11 mouse cellular contexts compared by ENCODE assay signal in the genomic region with DNA sequence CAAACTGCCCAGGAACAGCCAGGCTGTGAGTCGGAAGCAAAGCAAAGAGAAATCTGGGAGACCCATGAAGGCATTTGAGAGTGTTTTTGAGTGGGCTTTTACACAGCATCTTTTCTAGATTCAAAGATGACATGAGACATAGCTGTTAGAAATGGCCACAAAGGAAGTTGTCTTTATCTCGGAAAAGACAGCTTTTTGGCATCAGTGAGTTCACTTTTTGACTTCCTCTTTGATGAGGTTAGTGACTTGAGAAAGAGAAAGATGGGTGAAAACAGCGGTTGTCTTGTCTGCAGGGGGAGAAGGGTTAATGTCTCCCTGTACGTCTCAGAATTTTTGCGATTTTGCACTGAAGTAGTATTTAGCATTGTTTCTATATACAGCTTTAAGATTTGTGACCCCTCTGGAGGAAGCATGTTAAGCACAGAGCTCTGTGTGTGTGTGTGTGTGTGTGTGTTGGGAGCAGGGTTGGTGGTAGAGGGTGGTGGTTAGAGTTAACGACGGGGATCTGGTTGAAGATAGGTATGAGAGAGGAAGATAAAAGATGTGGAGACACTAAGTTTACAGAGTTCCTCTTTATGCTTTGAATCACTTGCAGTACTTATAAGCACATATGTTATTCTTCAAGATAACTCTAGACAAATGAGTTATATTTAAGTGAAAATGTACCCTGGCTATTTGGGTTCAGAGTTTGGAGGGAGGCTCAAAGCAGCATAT. TPM values are rescaled to one million over a fixed set of nuclear protein-coding genes. Genes with fewer than 3 reads are reported as not detected.
A peak's percentile ranks its signal among the peaks of the same experiment; 100 is the strongest.
DNase-seq lines count a peak whose midpoint lies in the region; ATAC-seq and TF ChIP-seq lines count a peak whose summit lies in the region.
"Had no signal": no experiment of that assay in that cellular context is flagged by ENCODE, and none has a peak within 500 bp of the region (broad histone marks: within the 10 kb centered on the region; RNA-seq: fewer than 3 reads in every experiment).

No protein-coding gene starts in this region.

- ATAC-seq in forebrain, embryonic 13.5 days: no peak
- ATAC-seq in forebrain, embryonic 15.5 days (replicated peaks): no peak
- ATAC-seq in lung, embryonic 14.5 days (ENCODE audit: insufficient read depth): no peak
- ATAC-seq in intestine, embryonic 15.5 days: no peak
- no peak for ATAC-seq in midbrain, postnatal 0 days (ENCODE audit: low FRiP score)

- peak; percentile 21 for DNase-seq in lung, embryonic 14.5 days
- no peak for DNase-seq in lung, postnatal 36 days
- no peak for DNase-seq in midbrain, postnatal 0 days (ENCODE audit: low spot score)
- DNase-seq in right cerebral cortex, adult 18-20 months: no peak
- no peak for DNase-seq in cerebellum, adult 9-11 months
- DNase-seq: cerebellum, postnatal 10 days; lung, postnatal 4 days; right cerebral cortex, postnatal 14 days had no signal

- TF ChIP-seq CTCF in lung, embryonic 14.5 days (IDR thresholded peaks at IDR 0.05; ENCODE audit: low read depth): no peak
- TF ChIP-seq CTCF in midbrain, postnatal 0 days (IDR thresholded peaks at IDR 0.05): no peak

- H3K9me3 ChIP-seq in forebrain, embryonic 13.5 days (replicated peaks): no peaks in the 10 kb centered on the region
- H3K9me3 ChIP-seq in forebrain, embryonic 15.5 days: no peaks in the 10 kb centered on the region
- H3K9me3 ChIP-seq in lung, embryonic 14.5 days (ENCODE audit: low read depth, low read length): no peaks in the 10 kb centered on the region
- no peaks in the 10 kb centered on the region for H3K9me3 ChIP-seq in intestine, embryonic 15.5 days
- H3K9me3 ChIP-seq in midbrain, postnatal 0 days (ENCODE audit: low read length): no peaks in the 10 kb centered on the region

- H3K27me3 ChIP-seq in forebrain, embryonic 13.5 days: peaks cover 16% of the 10 kb centered on the region; the same call in 1 of the 2 replicates
- 0 out of 2 replicates have a peak, but pooled peaks cover 3% of the 10 kb centered on the region for H3K27me3 ChIP-seq in forebrain, embryonic 15.5 days
- H3K27me3 ChIP-seq in lung, embryonic 14.5 days (ENCODE audit: insufficient read depth, low read length): no peaks in the 10 kb centered on the region
- H3K27me3 ChIP-seq in intestine, embryonic 15.5 days (replicated peaks): no peaks in the 10 kb centered on the region
- 0 out of 2 replicates have a peak, but pooled peaks cover 6% of the 10 kb centered on the region for H3K27me3 ChIP-seq in midbrain, postnatal 0 days (ENCODE audit: insufficient read depth, low read length)

- peak overlapping the region; percentile 70 for H3K4me3 ChIP-seq in forebrain, embryonic 13.5 days
- no peak overlapping the region for H3K4me3 ChIP-seq in forebrain, embryonic 15.5 days
- H3K4me3 ChIP-seq in lung, embryonic 14.5 days (ENCODE audit: low read depth, low read length): peak overlapping the region; percentile 61
- H3K4me3 ChIP-seq in intestine, embryonic 15.5 days (replicated peaks): 0 out of 2 replicates have a peak overlapping the region, but pooled peaks have one; percentile 57
- peak overlapping the region; percentile 54 for H3K4me3 ChIP-seq in midbrain, postnatal 0 days (ENCODE audit: low read depth, low read length)

- WGBS in forebrain, embryonic 13.5 days: 91% methylated on average over 7 of the region's 7 CpGs
- WGBS in forebrain, embryonic 15.5 days: 94% methylated on average over 7 of the region's 7 CpGs
- 56% methylated on average over 7 of the region's 7 CpGs for WGBS in lung, embryonic 14.5 days
- 75% methylated on average over 7 of the region's 7 CpGs for WGBS in intestine, embryonic 15.5 days
- WGBS in midbrain, postnatal 0 days: 92% methylated on average over 7 of the region's 7 CpGs

- no peak overlapping the region for H3K4me2 ChIP-seq in forebrain, embryonic 13.5 days
- H3K4me2 ChIP-seq in forebrain, embryonic 15.5 days (replicated peaks): no peak overlapping the region
- H3K4me2 ChIP-seq in lung, embryonic 14.5 days: peak overlapping the region; percentile 82
- peak overlapping the region; percentile 86; the same call in 1 of the 2 replicates for H3K4me2 ChIP-seq in intestine, embryonic 15.5 days (replicated peaks)
- H3K4me2 ChIP-seq in midbrain, postnatal 0 days (ENCODE audit: low read depth, low read length, poor library complexity, severe bottlenecking): peak overlapping the region; percentile 67

- no peak overlapping the region for H3K9ac ChIP-seq in forebrain, embryonic 13.5 days
- H3K9ac ChIP-seq in forebrain, embryonic 15.5 days (replicated peaks): no peak overlapping the region
- H3K9ac ChIP-seq in lung, embryonic 14.5 days: no peak overlapping the region
- no peak overlapping the region for H3K9ac ChIP-seq in intestine, embryonic 15.5 days
- no peak overlapping the region for H3K9ac ChIP-seq in midbrain, postnatal 0 days (replicated peaks; ENCODE audit: low read length, poor library complexity, severe bottlenecking)

- H3K4me1 ChIP-seq in forebrain, embryonic 13.5 days: 0 out of 2 replicates have a peak, but pooled peaks cover 5% of the 10 kb centered on the region
- peaks cover 4% of the 10 kb centered on the region; the same call in 1 of the 2 replicates for H3K4me1 ChIP-seq in forebrain, embryonic 15.5 days
- no peaks in the 10 kb centered on the region; the same call in 1 of the 2 replicates for H3K4me1 ChIP-seq in lung, embryonic 14.5 days (ENCODE audit: insufficient read depth)
- H3K4me1 ChIP-seq in intestine, embryonic 15.5 days (replicated peaks): 0 out of 2 replicates have a peak, but pooled peaks cover 4% of the 10 kb centered on the region
- H3K4me1 ChIP-seq in midbrain, postnatal 0 days (ENCODE audit: insufficient read depth, low read length): 0 out of 2 replicates have a peak, but pooled peaks cover 2% of the 10 kb centered on the region

- no peaks in the 10 kb centered on the region for H3K36me3 ChIP-seq in forebrain, embryonic 13.5 days (ENCODE audit: poor library complexity, severe bottlenecking)
- H3K36me3 ChIP-seq in forebrain, embryonic 15.5 days: no peaks in the 10 kb centered on the region
- peaks cover 6% of the 10 kb centered on the region; the same call in 1 of the 2 replicates for H3K36me3 ChIP-seq in lung, embryonic 14.5 days (ENCODE audit: insufficient read depth)
- no peaks in the 10 kb centered on the region for H3K36me3 ChIP-seq in intestine, embryonic 15.5 days
- no peaks in the 10 kb centered on the region for H3K36me3 ChIP-seq in midbrain, postnatal 0 days (ENCODE audit: insufficient read depth, low read length)

- H3K27ac ChIP-seq in forebrain, embryonic 13.5 days: no peak overlapping the region
- H3K27ac ChIP-seq in forebrain, embryonic 15.5 days (replicated peaks): no peak overlapping the region
- no peak overlapping the region for H3K27ac ChIP-seq in lung, embryonic 14.5 days (ENCODE audit: low read depth)
- H3K27ac ChIP-seq in intestine, embryonic 15.5 days: no peak overlapping the region
- H3K27ac ChIP-seq in midbrain, postnatal 0 days (ENCODE audit: low read depth, low read length): no peak overlapping the region

RNA-seq across cellular contexts. Expression of a gene that starts 1.3 kb away (rescaled TPM):
- 4.1 and 4.6 TPM in 2 replicates for polyA plus RNA-seq in forebrain, embryonic 13.5 days (2015; fragmentation: Nextera tagmentation; extraction: Ambion mirVana)
- polyA plus RNA-seq in forebrain, embryonic 15.5 days (2015; fragmentation: Nextera tagmentation; extraction: Ambion mirVana): 4.0 and 7.7 TPM in 2 replicates
- polyA plus RNA-seq in lung, embryonic 14.5 days (2014; fragmentation: Nextera tagmentation; extraction: Ambion mirVana): 7.8 and 8.0 TPM in 2 replicates
- polyA plus RNA-seq in intestine, embryonic 15.5 days (2015; fragmentation: Nextera tagmentation; extraction: Ambion mirVana): 6.7 and 6.8 TPM in 2 replicates
- total RNA-seq in midbrain, postnatal 0 days (2014; rRNA removed): 5.0 and 6.2 TPM in 2 replicates
- 8.9 and 11.2 TPM in 2 replicates for polyA plus RNA-seq in midbrain, postnatal 0 days (2015; fragmentation: Nextera tagmentation; extraction: Ambion mirVana)

RNA-seq across cellular contexts. Expression of a gene that starts 29.3 kb away (rescaled TPM):
- 9.3 and 9.5 TPM in 2 replicates for polyA plus RNA-seq in forebrain, embryonic 13.5 days (2015; fragmentation: Nextera tagmentation; extraction: Ambion mirVana)
- 11.5 and 12.2 TPM in 2 replicates for polyA plus RNA-seq in forebrain, embryonic 15.5 days (2015; fragmentation: Nextera tagmentation; extraction: Ambion mirVana)
- polyA plus RNA-seq in lung, embryonic 14.5 days (2014; fragmentation: Nextera tagmentation; extraction: Ambion mirVana): 268 and 283 TPM in 2 replicates
- polyA plus RNA-seq in intestine, embryonic 15.5 days (2015; fragmentation: Nextera tagmentation; extraction: Ambion mirVana): 150 and 159 TPM in 2 replicates
- total RNA-seq in midbrain, postnatal 0 days (2014; rRNA removed): 16.1 and 19.2 TPM in 2 replicates
- polyA plus RNA-seq in midbrain, postnatal 0 days (2015; fragmentation: Nextera tagmentation; extraction: Ambion mirVana): 14.8 and 16.5 TPM in 2 replicates

RNA-seq across cellular contexts. Expression of a gene that starts 44.8 kb away (rescaled TPM):
- polyA plus RNA-seq in forebrain, embryonic 13.5 days (2015; fragmentation: Nextera tagmentation; extraction: Ambion mirVana): not detected in 2 replicates
- 0.17 and 0.37 TPM in 2 replicates for polyA plus RNA-seq in forebrain, embryonic 15.5 days (2015; fragmentation: Nextera tagmentation; extraction: Ambion mirVana)
- polyA plus RNA-seq in lung, embryonic 14.5 days (2014; fragmentation: Nextera tagmentation; extraction: Ambion mirVana): 0.26 and 1.2 TPM in 2 replicates
- not detected in 2 replicates for polyA plus RNA-seq in intestine, embryonic 15.5 days (2015; fragmentation: Nextera tagmentation; extraction: Ambion mirVana)
- total RNA-seq in midbrain, postnatal 0 days (2014; rRNA removed): 1.7 and 3.9 TPM in 2 replicates
- 0.26 and 0.45 TPM in 2 replicates for polyA plus RNA-seq in midbrain, postnatal 0 days (2015; fragmentation: Nextera tagmentation; extraction: Ambion mirVana)

Comparison
In these comparisons a context has a peak if more than half of its experiments do, and no peak if none do; other contexts are left out.
1. H3K4me2 ChIP-seq: peak in lung, embryonic 14.5 days (single experiment), intestine, embryonic 15.5 days (single experiment) and midbrain, postnatal 0 days (single experiment); none in forebrain, embryonic 13.5 days (single experiment) and forebrain, embryonic 15.5 days (single experiment).